Mouse (Mus musculus): ENCODE results near the gene Anks4b.

GRCm38 (mm10) chr7:120195207-120195606 lies 21.5 kb downstream of the Anks4b start:
- TF ChIP-seq CTCF (IDR thresholded peaks at IDR 0.05; ENCODE audit: control insufficient read depth, insufficient read depth, insufficient replicate concordance, low read depth, low read length) (no peak), POLR2A (IDR thresholded peaks at IDR 0.05; ENCODE audit: control insufficient read depth, low read depth, low read length) (no peak)

All from testis, adult 2 months (tissue).